Mouse (Mus musculus): ENCODE results near the gene Stra6.

- TF ChIP-seq ZC3H11A (IDR thresholded peaks at IDR 0.05; ENCODE audit: borderline replicate concordance, low read depth, low read length) (no peak), CHD2 (IDR thresholded peaks at IDR 0.05; ENCODE audit: low read depth, low read length) (no peak), MAFK (IDR thresholded peaks at IDR 0.05; ENCODE audit: insufficient read depth, low read depth, low read length) (no peak), HCFC1 (IDR thresholded peaks at IDR 0.05; ENCODE audit: borderline replicate concordance, insufficient read depth, low read length) (no peak)
Observed at GRCm38 (mm10) chr9:58066731-58067095, 3.1 kb downstream of the Stra6 start.

All from ES-E14 (cell line).